Mouse (Mus musculus): Measurements from ENCODE around the gene 4930523C07Rik. TPM values are rescaled to one million over a fixed set of nuclear protein-coding genes. Genes with fewer than 3 reads are reported as not detected.

The 4930523C07Rik gene
- polyA plus RNA-seq, 1 experiment from 2014 or later: 2.7 TPM

- no peak overlapping the region for H3K27ac ChIP-seq (ENCODE audit: low read length)
- WGBS: 89% methylated on average over 2 of the region's 2 CpGs
- ATAC-seq: no peak
Observed at GRCm38 (mm10) chr1:160052556-160053315, 8.6 kb downstream of the 4930523C07Rik start.

GRCm38 (mm10) chr1:160053510-160054305 is 9.5 kb downstream of the 4930523C07Rik start:
- no peak for ATAC-seq
- no peak overlapping the region for H3K4me3 ChIP-seq (ENCODE audit: low read depth, low read length)
- H3K9me3 ChIP-seq (replicated peaks; ENCODE audit: control insufficient read depth, low read length, poor library complexity, severe bottlenecking): no peaks in the 10 kb centered on the region
- no peaks in the 10 kb centered on the region for H3K4me1 ChIP-seq (ENCODE audit: control insufficient read depth, insufficient read depth, low read length)
- no peaks in the 10 kb centered on the region for H3K27me3 ChIP-seq (ENCODE audit: control insufficient read depth, insufficient read depth, low read depth, low read length)
- no peak overlapping the region for H3K4me2 ChIP-seq (ENCODE audit: low read length)
- H3K36me3 ChIP-seq (ENCODE audit: control insufficient read depth, insufficient read depth, low read length): no peaks in the 10 kb centered on the region
- H3K27ac ChIP-seq (ENCODE audit: low read length): no peak overlapping the region
- WGBS: 86% methylated on average over 5 of the region's 5 CpGs
- H3K9ac ChIP-seq (ENCODE audit: low read depth, low read length): no peak overlapping the region

More at GRCm38 (mm10) chr1:160052556-160053315, 8.6 kb downstream of the 4930523C07Rik start:
- H3K9ac ChIP-seq (ENCODE audit: low read depth, low read length): no peak overlapping the region
- no peaks in the 10 kb centered on the region for H3K36me3 ChIP-seq (ENCODE audit: control insufficient read depth, insufficient read depth, low read length)
- H3K4me3 ChIP-seq (ENCODE audit: low read depth, low read length): no peak overlapping the region
- H3K27me3 ChIP-seq (ENCODE audit: control insufficient read depth, insufficient read depth, low read depth, low read length): no peaks in the 10 kb centered on the region
- no peaks in the 10 kb centered on the region for H3K9me3 ChIP-seq (replicated peaks; ENCODE audit: control insufficient read depth, low read length, poor library complexity, severe bottlenecking)
- no peak overlapping the region for H3K4me2 ChIP-seq (ENCODE audit: low read length)
- H3K4me1 ChIP-seq (ENCODE audit: control insufficient read depth, insufficient read depth, low read length): no peaks in the 10 kb centered on the region

DNA sequence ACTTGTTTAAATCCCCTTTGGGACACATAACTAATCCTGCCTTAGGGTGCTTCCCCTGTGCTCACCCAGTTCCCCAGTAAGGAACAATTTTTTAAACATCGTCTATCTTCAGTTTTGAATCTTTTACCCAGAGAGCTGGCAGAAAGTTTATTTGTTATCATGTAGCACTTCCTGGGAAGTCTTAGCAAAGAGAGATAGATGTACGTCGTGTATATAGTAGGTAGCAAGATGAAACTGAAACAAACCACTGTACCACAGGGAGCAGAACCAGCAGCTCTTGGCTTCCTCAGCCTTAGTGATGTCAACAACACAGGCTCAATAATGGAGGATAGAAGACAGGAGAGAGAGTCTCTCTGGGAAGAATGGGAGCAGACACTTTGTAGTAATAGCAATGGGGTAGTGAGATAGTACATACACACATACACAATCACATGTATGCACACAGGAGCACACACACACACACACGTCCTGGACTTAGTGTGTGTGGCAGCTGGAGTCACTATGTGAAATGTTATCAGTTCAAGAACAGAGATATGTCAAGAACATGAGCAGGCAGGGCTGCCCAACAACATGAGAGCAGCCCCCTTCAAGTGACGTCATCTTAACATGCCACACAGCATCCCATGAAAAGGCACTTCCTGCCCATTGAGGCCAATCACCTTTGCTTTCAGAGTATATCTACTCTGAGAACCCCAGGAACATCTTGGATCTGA is 10.3 kb downstream of the 4930523C07Rik start:
- Histone ChIP-seq H3K4me3 (ENCODE audit: low read depth, low read length) (no peak overlapping the region), H3K27me3 (ENCODE audit: control insufficient read depth, insufficient read depth, low read depth, low read length) (no peaks in the 10 kb centered on the region), H3K4me1 (ENCODE audit: control insufficient read depth, insufficient read depth, low read length) (no peaks in the 10 kb centered on the region), H3K9me3 (replicated peaks; ENCODE audit: control insufficient read depth, low read length, poor library complexity, severe bottlenecking) (no peaks in the 10 kb centered on the region), H3K4me2 (ENCODE audit: low read length) (no peak overlapping the region), H3K9ac (ENCODE audit: low read depth, low read length) (no peak overlapping the region), H3K36me3 (ENCODE audit: control insufficient read depth, insufficient read depth, low read length) (no peaks in the 10 kb centered on the region), H3K27ac (ENCODE audit: low read length) (no peak overlapping the region)
- WGBS: 88% methylated on average over 5 of the region's 5 CpGs
- ATAC-seq: no peak

DNA sequence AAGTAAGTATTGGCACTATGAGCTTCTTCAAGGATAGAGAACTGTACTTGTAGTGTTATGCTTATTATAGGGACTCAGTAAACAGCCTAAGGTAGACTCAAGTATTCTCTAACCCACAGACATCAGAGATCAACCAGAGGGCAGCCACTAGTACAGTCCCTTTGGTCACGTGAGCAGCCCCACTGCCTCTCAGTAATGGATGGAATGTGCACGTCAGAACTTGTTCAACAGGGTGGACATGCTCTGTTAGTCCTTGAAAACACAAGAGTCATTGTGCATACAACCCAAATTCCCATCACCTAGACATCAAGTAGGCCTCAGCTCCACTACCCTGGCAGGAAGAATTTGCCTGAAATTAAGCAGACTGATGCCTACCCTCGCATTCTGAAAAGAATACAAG is 13.5 kb downstream of the 4930523C07Rik start:
- WGBS: 71% methylated on average over 3 of the region's 3 CpGs
- ATAC-seq: no peak
- Histone ChIP-seq H3K27ac (ENCODE audit: low read length) (no peak overlapping the region), H3K9me3 (replicated peaks; ENCODE audit: control insufficient read depth, low read length, poor library complexity, severe bottlenecking) (no peaks in the 10 kb centered on the region), H3K4me1 (ENCODE audit: control insufficient read depth, insufficient read depth, low read length) (no peaks in the 10 kb centered on the region), H3K36me3 (ENCODE audit: control insufficient read depth, insufficient read depth, low read length) (no peaks in the 10 kb centered on the region), H3K4me3 (ENCODE audit: low read depth, low read length) (no peak overlapping the region), H3K27me3 (ENCODE audit: control insufficient read depth, insufficient read depth, low read depth, low read length) (no peaks in the 10 kb centered on the region), H3K4me2 (ENCODE audit: low read length) (no peak overlapping the region), H3K9ac (ENCODE audit: low read depth, low read length) (no peak overlapping the region)

DNA sequence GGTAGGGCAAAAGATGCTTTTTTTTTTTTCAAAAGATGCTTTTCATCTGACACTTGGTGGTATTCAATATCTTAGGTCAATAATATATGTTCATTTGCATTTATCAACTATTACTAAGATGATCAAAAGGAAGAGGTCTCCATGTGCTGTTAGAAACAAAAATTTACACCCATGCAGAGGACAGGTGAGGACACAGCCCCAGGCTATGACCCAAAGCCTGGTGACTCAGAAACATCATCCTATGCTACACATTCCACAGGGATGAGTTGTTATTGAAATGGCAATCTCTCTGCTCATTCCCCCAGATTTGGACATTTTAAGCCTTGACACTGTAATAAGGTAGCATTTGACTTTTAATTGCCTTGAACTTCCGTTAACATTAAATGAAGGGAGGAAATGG is 15.7 kb downstream of the 4930523C07Rik start:
- Histone ChIP-seq H3K4me3 (ENCODE audit: low read depth, low read length) (no peak overlapping the region), H3K4me1 (ENCODE audit: control insufficient read depth, insufficient read depth, low read length) (no peaks in the 10 kb centered on the region), H3K27me3 (ENCODE audit: control insufficient read depth, insufficient read depth, low read depth, low read length) (no peaks in the 10 kb centered on the region), H3K27ac (ENCODE audit: low read length) (no peak overlapping the region), H3K4me2 (ENCODE audit: low read length) (no peak overlapping the region), H3K9me3 (replicated peaks; ENCODE audit: control insufficient read depth, low read length, poor library complexity, severe bottlenecking) (no peaks in the 10 kb centered on the region), H3K36me3 (ENCODE audit: control insufficient read depth, insufficient read depth, low read length) (no peaks in the 10 kb centered on the region), H3K9ac (ENCODE audit: low read depth, low read length) (no peak overlapping the region)
- 88% methylated on average over 1 of the region's 1 CpGs for WGBS
- no peak for ATAC-seq

DNA sequence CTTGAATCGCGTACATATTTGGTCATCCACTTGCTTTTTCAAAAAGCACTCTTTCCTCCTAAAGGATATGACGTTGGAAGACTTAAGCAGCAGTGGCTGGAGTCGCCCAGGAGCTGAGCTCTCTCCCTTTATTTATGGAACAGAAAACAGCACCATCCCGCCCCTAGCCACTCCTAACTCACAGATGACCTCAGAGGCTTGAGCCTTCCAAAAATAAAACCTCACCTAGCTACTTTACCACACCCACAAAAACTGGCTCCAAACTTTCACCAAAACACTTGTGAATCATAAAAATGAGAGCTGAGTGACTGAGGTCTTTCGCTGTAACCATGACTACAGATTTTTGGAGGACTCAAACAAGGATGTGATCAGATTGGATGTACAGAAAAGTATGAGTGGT is 16.4 kb downstream of the 4930523C07Rik start:
- WGBS: 77% methylated on average over 6 of the region's 6 CpGs

GRCm38 (mm10) chr1:160061321-160061720 is 17.1 kb downstream of the 4930523C07Rik start:
- H3K27me3 ChIP-seq (ENCODE audit: control insufficient read depth, insufficient read depth, low read depth, low read length): no peaks in the 10 kb centered on the region
- 85% methylated on average over 5 of the region's 5 CpGs for WGBS

More for the DNA sequence above, 16.4 kb downstream of the 4930523C07Rik start:
- no peak overlapping the region for H3K9ac ChIP-seq (ENCODE audit: low read depth, low read length)
- H3K4me2 ChIP-seq (ENCODE audit: low read length): no peak overlapping the region
- no peaks in the 10 kb centered on the region for H3K27me3 ChIP-seq (ENCODE audit: control insufficient read depth, insufficient read depth, low read depth, low read length)
- no peaks in the 10 kb centered on the region for H3K36me3 ChIP-seq (ENCODE audit: control insufficient read depth, insufficient read depth, low read length)
- no peak overlapping the region for H3K4me3 ChIP-seq (ENCODE audit: low read depth, low read length)
- H3K9me3 ChIP-seq (replicated peaks; ENCODE audit: control insufficient read depth, low read length, poor library complexity, severe bottlenecking): no peaks in the 10 kb centered on the region
- no peaks in the 10 kb centered on the region for H3K4me1 ChIP-seq (ENCODE audit: control insufficient read depth, insufficient read depth, low read length)
- no peak overlapping the region for H3K27ac ChIP-seq (ENCODE audit: low read length)
- ATAC-seq: no peak

GRCm38 (mm10) chr1:160061725-160062366 is 17.7 kb downstream of the 4930523C07Rik start:
- H3K27me3 ChIP-seq (ENCODE audit: control insufficient read depth, insufficient read depth, low read depth, low read length): no peaks in the 10 kb centered on the region

More at GRCm38 (mm10) chr1:160061321-160061720, 17.1 kb downstream of the 4930523C07Rik start:
- ATAC-seq: no peak
- H3K4me3 ChIP-seq (ENCODE audit: low read depth, low read length): no peak overlapping the region
- no peak overlapping the region for H3K9ac ChIP-seq (ENCODE audit: low read depth, low read length)
- H3K27ac ChIP-seq (ENCODE audit: low read length): no peak overlapping the region
- H3K4me2 ChIP-seq (ENCODE audit: low read length): no peak overlapping the region
- no peaks in the 10 kb centered on the region for H3K9me3 ChIP-seq (replicated peaks; ENCODE audit: control insufficient read depth, low read length, poor library complexity, severe bottlenecking)
- H3K36me3 ChIP-seq (ENCODE audit: control insufficient read depth, insufficient read depth, low read length): no peaks in the 10 kb centered on the region
- H3K4me1 ChIP-seq (ENCODE audit: control insufficient read depth, insufficient read depth, low read length): no peaks in the 10 kb centered on the region

More at GRCm38 (mm10) chr1:160061725-160062366, 17.7 kb downstream of the 4930523C07Rik start:
- Histone ChIP-seq H3K36me3 (ENCODE audit: control insufficient read depth, insufficient read depth, low read length) (no peaks in the 10 kb centered on the region), H3K4me2 (ENCODE audit: low read length) (no peak overlapping the region), H3K4me3 (ENCODE audit: low read depth, low read length) (no peak overlapping the region), H3K9me3 (replicated peaks; ENCODE audit: control insufficient read depth, low read length, poor library complexity, severe bottlenecking) (no peaks in the 10 kb centered on the region), H3K4me1 (ENCODE audit: control insufficient read depth, insufficient read depth, low read length) (no peaks in the 10 kb centered on the region), H3K9ac (ENCODE audit: low read depth, low read length) (no peak overlapping the region), H3K27ac (ENCODE audit: low read length) (no peak overlapping the region)
- no peak for ATAC-seq
- 53% methylated on average over 3 of the region's 3 CpGs for WGBS
